Mouse (Mus musculus): ENCODE results near the gene Tns3. TPM values are rescaled to one million over a fixed set of nuclear protein-coding genes. Genes with fewer than 3 reads are reported as not detected.

Gene Tns3
- total and polyA plus RNA-seq, 3 experiments: not detected

GRCm38 (mm10) chr11:8607123-8607522, 57.2 kb downstream of the Tns3 start:
- H3K4me1 ChIP-seq (ENCODE audit: control insufficient read depth in 1 of 2, insufficient read depth in 2 of 2, low read length in 2 of 2): no peaks in the 10 kb centered on the region
- no peak for DNase-seq (ENCODE audit: low read depth, low spot score)

GRCm38 (mm10) chr11:8604789-8605569, 59.4 kb downstream of the Tns3 start:
- Histone ChIP-seq H3K27me3 (ENCODE audit: control insufficient read depth in 1 of 2, insufficient read depth in 2 of 2, low read length in 2 of 2) (no peaks in the 10 kb centered on the region; a peak in 1 of 4 replicates), H3K4me1 (ENCODE audit: control insufficient read depth in 1 of 2, insufficient read depth in 2 of 2, low read length in 2 of 2) (no peaks in the 10 kb centered on the region), H3K36me3 (ENCODE audit: control insufficient read depth in 1 of 2, insufficient read depth in 2 of 2, low read length in 2 of 2) (no peaks in the 10 kb centered on the region), H3K79me2 (ENCODE audit: control insufficient read depth, insufficient read depth, low read length, poor library complexity) (no peaks in the 10 kb centered on the region), H3K9me3 (replicated peaks; ENCODE audit: insufficient read depth, low read length) (no peaks in the 10 kb centered on the region), H3K4me3 (ENCODE audit: control insufficient read depth in 1 of 2, insufficient read depth in 1 of 2, low read depth in 2 of 2, low read length in 2 of 2) (no peak overlapping the region), H3K9ac (ENCODE audit: control insufficient read depth, low read depth, low read length, poor library complexity, severe bottlenecking) (no peak overlapping the region), H3K27ac (ENCODE audit: control insufficient read depth, low read depth, low read length) (no peak overlapping the region)
- no peak for TF ChIP-seq KAT2A (conservative IDR thresholded peaks at IDR 0.05; ENCODE audit: low read depth, low read length)
- no peak for TF ChIP-seq USF2 (IDR thresholded peaks at IDR 0.05; ENCODE audit: borderline replicate concordance in 1 of 2, insufficient read depth in 1 of 2, low read depth in 1 of 2, low read length in 2 of 2)
- TF ChIP-seq RAD21 (IDR thresholded peaks at IDR 0.05; ENCODE audit: low read depth, low read length): no peak
- no peak for TF ChIP-seq TBP (IDR thresholded peaks at IDR 0.05; ENCODE audit: low read depth, low read length)
- TF ChIP-seq ZMIZ1 (IDR thresholded peaks at IDR 0.05; ENCODE audit: low read depth, low read length): no peak
- TF ChIP-seq E2F4 (IDR thresholded peaks at IDR 0.05; ENCODE audit: borderline replicate concordance, low read depth, low read length): no peak
- no peak for DNase-seq (ENCODE audit: low read depth, low spot score)

More at GRCm38 (mm10) chr11:8607123-8607522, 57.2 kb downstream of the Tns3 start:
- Histone ChIP-seq H3K79me2 (ENCODE audit: control insufficient read depth, insufficient read depth, low read length, poor library complexity) (no peaks in the 10 kb centered on the region), H3K9me3 (replicated peaks; ENCODE audit: insufficient read depth, low read length) (no peaks in the 10 kb centered on the region), H3K27ac (ENCODE audit: control insufficient read depth, low read depth, low read length) (no peak overlapping the region), H3K27me3 (ENCODE audit: control insufficient read depth in 1 of 2, insufficient read depth in 2 of 2, low read length in 2 of 2) (no peaks in the 10 kb centered on the region; a peak in 1 of 4 replicates), H3K4me3 (ENCODE audit: control insufficient read depth in 1 of 2, insufficient read depth in 1 of 2, low read depth in 2 of 2, low read length in 2 of 2) (no peak overlapping the region), H3K9ac (ENCODE audit: control insufficient read depth, low read depth, low read length, poor library complexity, severe bottlenecking) (no peak overlapping the region), H3K36me3 (ENCODE audit: control insufficient read depth in 1 of 2, insufficient read depth in 2 of 2, low read length in 2 of 2) (no peaks in the 10 kb centered on the region)
- TF ChIP-seq EP300 (IDR thresholded peaks at IDR 0.05; ENCODE audit: low read depth in 1 of 2, low read length in 2 of 2): no peak
- no peak for TF ChIP-seq POLR2AphosphoS2 (IDR thresholded peaks at IDR 0.05; ENCODE audit: low read length)
- TF ChIP-seq TBP (IDR thresholded peaks at IDR 0.05; ENCODE audit: low read depth, low read length): no peak
- TF ChIP-seq USF2 (IDR thresholded peaks at IDR 0.05; ENCODE audit: borderline replicate concordance in 1 of 2, insufficient read depth in 1 of 2, low read depth in 1 of 2, low read length in 2 of 2): no peak
- TF ChIP-seq RAD21 (IDR thresholded peaks at IDR 0.05; ENCODE audit: low read depth, low read length): no peak
- TF ChIP-seq ZC3H11A (IDR thresholded peaks at IDR 0.05; ENCODE audit: low read depth, low read length): no peak
- TF ChIP-seq MYC (IDR thresholded peaks at IDR 0.05; ENCODE audit: low read depth, low read length): no peak
- TF ChIP-seq MAZ (IDR thresholded peaks at IDR 0.05; ENCODE audit: low read depth, low read length): no peak
- TF ChIP-seq MYB (IDR thresholded peaks at IDR 0.05; ENCODE audit: low read depth, low read length): no peak
- no peak for TF ChIP-seq MXI1 (IDR thresholded peaks at IDR 0.05; ENCODE audit: low read depth, low read length)
- TF ChIP-seq GABPA (IDR thresholded peaks at IDR 0.05; ENCODE audit: low read depth, low read length): no peak
- no peak for TF ChIP-seq MEF2A (IDR thresholded peaks at IDR 0.05; ENCODE audit: extremely low read depth, insufficient replicate concordance, low read depth, low read length, poor library complexity, severe bottlenecking)
- no peak for TF ChIP-seq BHLHE40 (IDR thresholded peaks at IDR 0.05; ENCODE audit: borderline replicate concordance, low read depth, low read length)
- no peak for TF ChIP-seq CHD1 (IDR thresholded peaks at IDR 0.05; ENCODE audit: low read depth, low read length)

All from MEL (cell line).